Mouse (Mus musculus): Measurements from ENCODE around the gene 1810065E05Rik. TPM values are rescaled to one million over a fixed set of nuclear protein-coding genes. Genes with fewer than 3 reads are reported as not detected.

The 1810065E05Rik gene
- polyA plus RNA-seq, 1 experiment from 2014 or later: not detected

GRCm38 (mm10) chr11:58418336-58418735 is 2.6 kb upstream of the 1810065E05Rik start:
- DNase-seq (ENCODE audit: low spot score) (no peak), ATAC-seq (no peak)
- no peak overlapping the region for H3K4me2 ChIP-seq (ENCODE audit: low read length)
- no peak overlapping the region for H3K4me3 ChIP-seq (ENCODE audit: low read depth, low read length)
- H3K36me3 ChIP-seq (ENCODE audit: control insufficient read depth, insufficient read depth, low read length): no peaks in the 10 kb centered on the region
- H3K27ac ChIP-seq (ENCODE audit: low read depth, low read length): no peak overlapping the region
- H3K27me3 ChIP-seq (replicated peaks; ENCODE audit: control insufficient read depth, insufficient read depth, low read length): no peaks in the 10 kb centered on the region
- H3K9me3 ChIP-seq (replicated peaks; ENCODE audit: control insufficient read depth, low read length): no peaks in the 10 kb centered on the region
- 72% methylated on average over 3 of the region's 3 CpGs for WGBS
- H3K9ac ChIP-seq (ENCODE audit: low read length): no peak overlapping the region
- no peaks in the 10 kb centered on the region for H3K4me1 ChIP-seq (ENCODE audit: control insufficient read depth, insufficient read depth, low read length)

GRCm38 (mm10) chr11:58432259-58432658 is 11.3 kb downstream of the 1810065E05Rik start, which contains the start of gene Gm12253:
Gm12253 (plus strand) TSS chr11:58432559.
- H3K4me2 ChIP-seq (ENCODE audit: low read length): no peak within 1 kb of the TSS
- no peaks in the 10 kb centered on the region for H3K4me1 ChIP-seq (ENCODE audit: control insufficient read depth, insufficient read depth, low read length)
- H3K27ac ChIP-seq (ENCODE audit: low read depth, low read length): no peak within 1 kb of the TSS
- no peaks in the 10 kb centered on the region for H3K9me3 ChIP-seq (replicated peaks; ENCODE audit: control insufficient read depth, low read length)
- no peaks in the 10 kb centered on the region for H3K36me3 ChIP-seq (ENCODE audit: control insufficient read depth, insufficient read depth, low read length)
- ATAC-seq (no peak), DNase-seq (ENCODE audit: low spot score) (no peak)
- no peak within 1 kb of the TSS for H3K9ac ChIP-seq (ENCODE audit: low read length)
- no peaks in the 10 kb centered on the region for H3K27me3 ChIP-seq (replicated peaks; ENCODE audit: control insufficient read depth, insufficient read depth, low read length)
- 82% methylated on average over 3 of the region's 3 CpGs for WGBS
- no peak within 1 kb of the TSS for H3K4me3 ChIP-seq (ENCODE audit: low read depth, low read length)

- no peak overlapping the region for H3K27ac ChIP-seq (ENCODE audit: low read depth, low read length)
- H3K9me3 ChIP-seq (replicated peaks; ENCODE audit: control insufficient read depth, low read length): no peaks in the 10 kb centered on the region
- no peaks in the 10 kb centered on the region for H3K36me3 ChIP-seq (ENCODE audit: control insufficient read depth, insufficient read depth, low read length)
- H3K4me2 ChIP-seq (ENCODE audit: low read length): no peak overlapping the region
- H3K9ac ChIP-seq (ENCODE audit: low read length): no peak overlapping the region
- DNase-seq (ENCODE audit: low spot score): no peak
- H3K27me3 ChIP-seq (replicated peaks; ENCODE audit: control insufficient read depth, insufficient read depth, low read length): no peaks in the 10 kb centered on the region
- H3K4me1 ChIP-seq (ENCODE audit: control insufficient read depth, insufficient read depth, low read length): no peaks in the 10 kb centered on the region
- no peak overlapping the region for H3K4me3 ChIP-seq (ENCODE audit: low read depth, low read length)
- WGBS: 15% methylated on average over 5 of the region's 5 CpGs
- ATAC-seq: no peak
Measured at GRCm38 (mm10) chr11:58437866-58438265, 17.0 kb downstream of the 1810065E05Rik start.

- DNase-seq (ENCODE audit: low spot score) (no peak), ATAC-seq (no peak)
- Histone ChIP-seq H3K4me2 (ENCODE audit: low read length) (no peak within 1 kb of the TSS), H3K4me1 (ENCODE audit: control insufficient read depth, insufficient read depth, low read length) (no peaks in the 10 kb centered on the region), H3K4me3 (ENCODE audit: low read depth, low read length) (no peak within 1 kb of the TSS), H3K27me3 (replicated peaks; ENCODE audit: control insufficient read depth, insufficient read depth, low read length) (no peaks in the 10 kb centered on the region), H3K27ac (ENCODE audit: low read depth, low read length) (no peak within 1 kb of the TSS), H3K9me3 (replicated peaks; ENCODE audit: control insufficient read depth, low read length) (0 out of 2 replicates have a peak, but pooled peaks cover 3% of the 10 kb centered on the region), H3K36me3 (ENCODE audit: control insufficient read depth, insufficient read depth, low read length) (no peaks in the 10 kb centered on the region), H3K9ac (ENCODE audit: low read length) (no peak within 1 kb of the TSS)
- 98% methylated on average over 9 of the region's 9 CpGs for WGBS
Measured at GRCm38 (mm10) chr11:58452759-58453158, 31.8 kb downstream of the 1810065E05Rik start, which contains the start of gene Lypd9. Lypd9 (minus strand) TSS chr11:58452923.

GRCm38 (mm10) chr11:58453592-58453991 is 32.7 kb downstream of the 1810065E05Rik start:
- 0 out of 2 replicates have a peak, but pooled peaks cover 3% of the 10 kb centered on the region for H3K9me3 ChIP-seq (replicated peaks; ENCODE audit: control insufficient read depth, low read length)
- H3K36me3 ChIP-seq (ENCODE audit: control insufficient read depth, insufficient read depth, low read length): no peaks in the 10 kb centered on the region
- no peaks in the 10 kb centered on the region for H3K4me1 ChIP-seq (ENCODE audit: control insufficient read depth, insufficient read depth, low read length)
- H3K9ac ChIP-seq (ENCODE audit: low read length): no peak overlapping the region
- H3K27me3 ChIP-seq (replicated peaks; ENCODE audit: control insufficient read depth, insufficient read depth, low read length): no peaks in the 10 kb centered on the region
- WGBS: 70% methylated on average over 4 of the region's 4 CpGs
- ATAC-seq (no peak), DNase-seq (ENCODE audit: low spot score) (no peak)
- no peak overlapping the region for H3K4me2 ChIP-seq (ENCODE audit: low read length)
- no peak overlapping the region for H3K27ac ChIP-seq (ENCODE audit: low read depth, low read length)
- H3K4me3 ChIP-seq (ENCODE audit: low read depth, low read length): no peak overlapping the region

GRCm38 (mm10) chr11:58462170-58462569 is 41.3 kb downstream of the 1810065E05Rik start, which contains the start of gene Olfr30:
Olfr30 (minus strand) TSS chr11:58462270.
- no peak within 1 kb of the TSS for H3K4me2 ChIP-seq (ENCODE audit: low read length)
- DNase-seq (ENCODE audit: low spot score) (no peak), ATAC-seq (no peak)
- H3K27me3 ChIP-seq (replicated peaks; ENCODE audit: control insufficient read depth, insufficient read depth, low read length): no peaks in the 10 kb centered on the region
- H3K36me3 ChIP-seq (ENCODE audit: control insufficient read depth, insufficient read depth, low read length): no peaks in the 10 kb centered on the region
- no peaks in the 10 kb centered on the region for H3K9me3 ChIP-seq (replicated peaks; ENCODE audit: control insufficient read depth, low read length)
- H3K9ac ChIP-seq (ENCODE audit: low read length): no peak within 1 kb of the TSS
- H3K4me1 ChIP-seq (ENCODE audit: control insufficient read depth, insufficient read depth, low read length): no peaks in the 10 kb centered on the region
- no peak within 1 kb of the TSS for H3K27ac ChIP-seq (ENCODE audit: low read depth, low read length)
- H3K4me3 ChIP-seq (ENCODE audit: low read depth, low read length): no peak within 1 kb of the TSS

Other genes with a start within 250 kb of the 1810065E05Rik start
- gene Mrpl22, start 249.4 kb upstream of the 1810065E05Rik start, polyA plus RNA-seq (2014; fragmentation: Nextera tagmentation; extraction: Ambion mirVana): 107 and 138 TPM in 2 replicates
- 1.4 and 1.6 TPM in 2 replicates for gene Igtp, start 221.6 kb upstream of the 1810065E05Rik start, polyA plus RNA-seq (2014; fragmentation: Nextera tagmentation; extraction: Ambion mirVana)
- gene Irgm2, start 221.5 kb upstream of the 1810065E05Rik start, polyA plus RNA-seq (2014; fragmentation: Nextera tagmentation; extraction: Ambion mirVana): 0.57 and 0.63 TPM in 2 replicates
- gene 4930438A08Rik, start 146.3 kb upstream of the 1810065E05Rik start, polyA plus RNA-seq (2014; fragmentation: Nextera tagmentation; extraction: Ambion mirVana): not detected in 2 replicates
- gene Zfp692, start 114.0 kb upstream of the 1810065E05Rik start, polyA plus RNA-seq (2014; fragmentation: Nextera tagmentation; extraction: Ambion mirVana): 13.1 and 14.2 TPM in 2 replicates
- gene Zfp672, start 90.8 kb upstream of the 1810065E05Rik start, polyA plus RNA-seq (2014; fragmentation: Nextera tagmentation; extraction: Ambion mirVana): 38.8 and 45.4 TPM in 2 replicates
- 29.5 and 43.3 TPM in 2 replicates for gene Sh3bp5l, start 90.4 kb upstream of the 1810065E05Rik start, polyA plus RNA-seq (2014; fragmentation: Nextera tagmentation; extraction: Ambion mirVana)
- gene Lypd8, start 42.1 kb upstream of the 1810065E05Rik start, polyA plus RNA-seq (2014; fragmentation: Nextera tagmentation; extraction: Ambion mirVana): 0.22 TPM in 1 of 2 replicates, not detected in the other
- not detected in 2 replicates for gene Gm12253, start 11.4 kb downstream of the 1810065E05Rik start, polyA plus RNA-seq (2014; fragmentation: Nextera tagmentation; extraction: Ambion mirVana)
- gene Lypd9, start 31.8 kb downstream of the 1810065E05Rik start, polyA plus RNA-seq (2014; fragmentation: Nextera tagmentation; extraction: Ambion mirVana): not detected in 2 replicates
- not detected in 2 replicates for gene Olfr30, start 41.2 kb downstream of the 1810065E05Rik start, polyA plus RNA-seq (2014; fragmentation: Nextera tagmentation; extraction: Ambion mirVana)
- not detected in 2 replicates for gene Olfr332, start 71.4 kb downstream of the 1810065E05Rik start, polyA plus RNA-seq (2014; fragmentation: Nextera tagmentation; extraction: Ambion mirVana)
- gene Olfr331, start 81.5 kb downstream of the 1810065E05Rik start, polyA plus RNA-seq (2014; fragmentation: Nextera tagmentation; extraction: Ambion mirVana): not detected in 2 replicates
- not detected in 2 replicates for gene Olfr330, start 113.7 kb downstream of the 1810065E05Rik start, polyA plus RNA-seq (2014; fragmentation: Nextera tagmentation; extraction: Ambion mirVana)
- not detected in 2 replicates for gene Olfr329-ps, start 125.3 kb downstream of the 1810065E05Rik start, polyA plus RNA-seq (2014; fragmentation: Nextera tagmentation; extraction: Ambion mirVana)
- gene Olfr328, start 134.5 kb downstream of the 1810065E05Rik start, polyA plus RNA-seq (2014; fragmentation: Nextera tagmentation; extraction: Ambion mirVana): not detected in 2 replicates
- not detected in 2 replicates for gene Olfr224, start 149.4 kb downstream of the 1810065E05Rik start, polyA plus RNA-seq (2014; fragmentation: Nextera tagmentation; extraction: Ambion mirVana)
- not detected in 2 replicates for gene Olfr325, start 156.6 kb downstream of the 1810065E05Rik start, polyA plus RNA-seq (2014; fragmentation: Nextera tagmentation; extraction: Ambion mirVana)
- not detected in 2 replicates for gene Olfr324, start 174.0 kb downstream of the 1810065E05Rik start, polyA plus RNA-seq (2014; fragmentation: Nextera tagmentation; extraction: Ambion mirVana)
- gene 2210407C18Rik, start 195.0 kb downstream of the 1810065E05Rik start, polyA plus RNA-seq (2014; fragmentation: Nextera tagmentation; extraction: Ambion mirVana): not detected in 2 replicates
- not detected in 2 replicates for gene Olfr323, start 209.4 kb downstream of the 1810065E05Rik start, polyA plus RNA-seq (2014; fragmentation: Nextera tagmentation; extraction: Ambion mirVana)
- gene Trim58, start 219.4 kb downstream of the 1810065E05Rik start, polyA plus RNA-seq (2014; fragmentation: Nextera tagmentation; extraction: Ambion mirVana): not detected in 2 replicates
- not detected in 2 replicates for gene Olfr322, start 237.7 kb downstream of the 1810065E05Rik start, polyA plus RNA-seq (2014; fragmentation: Nextera tagmentation; extraction: Ambion mirVana)

Data from forebrain, embryonic 14.5 days (tissue).